Mouse (Mus musculus) cerebellum, adult 9-11 months (tissue): Measurements from ENCODE around the gene Cpe.

ENCODE experiments used
- DNase-seq: peaks from one replicate; pipeline ENCODE4 v3.0.0; 2022

Gene Cpe

DNA sequence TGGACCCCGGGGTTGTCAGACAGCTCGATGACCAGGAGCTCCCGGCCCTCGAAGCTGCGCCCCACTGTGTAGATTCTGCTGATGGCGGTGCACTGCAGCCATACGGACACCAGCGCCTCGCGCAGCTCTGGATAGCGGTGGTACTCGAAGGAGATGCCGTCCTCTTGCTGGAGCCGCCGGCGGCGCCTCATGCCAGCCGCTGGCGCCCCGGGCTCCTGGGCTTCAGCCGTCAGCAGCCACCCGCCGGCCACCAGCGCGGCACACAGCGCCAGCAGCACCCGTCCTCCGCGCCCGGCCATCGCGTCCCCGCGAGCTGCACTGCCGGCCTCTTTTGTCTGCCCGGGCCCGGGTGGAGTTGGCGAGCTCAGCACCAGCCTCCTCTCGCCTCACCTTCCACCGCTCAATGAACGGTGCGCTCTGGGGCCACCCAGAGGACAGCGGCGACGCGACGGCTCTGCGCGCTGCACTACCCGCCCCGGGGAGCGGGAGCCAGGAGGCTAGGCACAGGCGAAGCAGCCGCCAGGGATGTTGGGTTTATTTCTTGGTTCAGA is at the start of gene Cpe:
Gene Cpe (minus strand): TSS at position 404 of the 551 bp plus-strand sequence.
- peak; percentile 94 for DNase-seq

DNA sequence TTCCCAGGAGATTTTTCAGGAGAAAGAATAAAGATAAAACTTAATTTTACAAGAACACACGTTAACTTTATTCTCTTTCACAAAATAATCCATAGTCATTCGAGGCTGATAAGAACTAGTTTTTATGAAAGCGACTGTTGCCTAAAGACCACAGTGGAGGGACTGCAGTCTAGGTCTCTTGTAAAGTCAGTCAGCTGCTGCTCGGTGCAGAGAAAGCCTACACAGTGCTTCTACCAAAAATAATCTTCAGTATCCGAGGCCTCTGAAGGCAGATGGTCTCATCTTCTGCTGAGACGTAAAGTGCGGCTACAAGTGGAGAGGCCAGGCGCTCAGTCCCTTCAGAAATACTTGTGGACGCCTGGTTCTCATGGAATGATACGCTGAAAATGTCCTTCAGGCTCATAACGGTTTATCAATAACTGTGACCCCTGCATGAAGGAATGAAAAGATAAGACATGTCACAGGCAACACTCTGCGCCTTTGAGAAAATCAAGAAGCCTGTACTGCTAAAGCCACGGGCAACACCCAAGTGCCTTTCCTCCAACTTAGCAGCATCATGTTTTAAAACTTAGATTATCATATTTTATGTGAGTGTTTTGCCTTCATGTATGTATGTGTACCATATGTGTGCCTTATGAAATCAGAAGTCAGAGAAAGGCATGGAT is 47.8 kb upstream of the Cpe start:
- no peak for DNase-seq

DNA sequence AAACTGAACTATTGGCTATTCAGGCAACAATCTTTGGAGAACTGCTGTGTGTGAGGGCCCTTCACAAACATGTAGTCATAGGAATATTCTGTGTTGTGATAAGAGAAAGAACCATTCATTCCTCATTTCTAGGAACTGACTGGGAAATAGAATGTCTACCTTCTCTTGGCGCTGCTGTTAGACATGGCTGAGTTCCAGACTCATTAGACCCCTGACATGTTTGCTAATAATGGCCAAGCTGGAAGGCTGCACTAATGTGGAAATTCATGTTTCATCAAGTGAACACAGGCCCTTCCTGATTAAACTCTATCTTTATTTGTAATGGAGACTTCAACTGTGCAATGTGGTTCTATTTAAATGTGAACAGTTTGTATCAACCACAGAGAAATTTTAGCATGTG is 46.1 kb upstream of the Cpe start:
- no peak for DNase-seq

GRCm38 (mm10) chr8:64736767-64737323 is 44.0 kb upstream of the Cpe start:
- no peak for DNase-seq

DNA sequence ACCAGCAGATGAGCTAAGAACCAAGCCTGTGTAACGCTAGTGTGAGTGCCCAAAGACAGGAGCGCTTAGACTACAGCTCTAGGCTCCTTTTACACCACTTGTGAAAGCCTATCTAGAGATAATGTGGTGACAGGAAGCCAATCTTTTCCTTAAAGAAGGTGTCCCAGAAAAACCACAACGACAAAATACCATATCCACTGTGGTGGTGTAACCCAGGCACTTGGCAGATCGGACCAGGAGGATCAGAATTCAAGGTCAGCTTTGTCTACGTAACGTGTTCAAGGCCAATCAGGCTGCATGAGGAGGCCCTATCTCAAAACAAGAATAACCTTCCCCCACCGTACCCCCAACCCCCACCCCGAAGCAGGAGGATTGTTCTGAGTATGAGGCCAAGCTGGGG is 42.3 kb upstream of the Cpe start:
- DNase-seq, result peak; percentile 5

- peak; percentile 99 for DNase-seq
Observed at GRCm38 (mm10) chr8:64733271-64733943, 40.6 kb upstream of the Cpe start, which contains the start of gene Msmo1. Gene Msmo1, minus strand, starts transcription at chr8:64733792.

DNA sequence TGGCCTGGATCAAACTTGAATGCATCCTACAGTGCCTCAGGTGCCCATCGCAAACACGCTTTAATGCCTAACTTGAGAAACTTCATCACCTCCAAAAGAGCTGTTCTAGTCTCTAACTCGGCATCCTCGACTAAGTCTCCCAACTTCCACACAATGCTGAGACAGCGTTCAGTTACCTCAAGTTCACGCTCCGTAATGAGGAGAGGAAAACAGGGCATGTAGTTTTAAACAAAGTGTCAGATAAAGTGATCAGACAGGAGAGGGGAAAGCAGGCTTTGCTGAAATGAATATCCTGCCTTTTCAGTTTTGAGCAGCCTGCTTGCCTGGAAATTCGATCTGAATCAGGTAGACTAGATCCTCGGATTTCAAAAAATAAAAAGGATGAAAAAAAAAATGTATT is 39.7 kb upstream of the Cpe start:
- no peak for DNase-seq

DNA sequence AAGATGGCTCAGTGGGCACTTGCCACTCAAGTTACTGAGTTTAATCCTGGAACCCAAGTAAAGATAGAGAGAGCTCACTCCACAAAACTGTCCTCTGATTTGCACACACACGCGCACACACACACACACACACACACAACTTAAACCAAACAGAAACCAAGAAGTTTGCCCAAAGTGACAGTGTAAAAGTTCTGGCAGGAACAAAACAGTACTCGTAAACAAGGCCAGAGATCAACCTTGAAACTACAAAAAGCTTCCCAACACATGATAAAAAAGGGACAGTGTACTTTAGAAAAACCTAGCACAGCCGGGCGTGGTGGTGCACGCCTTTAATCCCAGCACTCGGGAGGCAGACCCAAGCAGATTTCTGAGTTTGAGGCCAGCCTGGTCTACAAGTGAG is 35.3 kb upstream of the Cpe start:
- no peak for DNase-seq

- no peak for DNase-seq
Observed at GRCm38 (mm10) chr8:64726190-64726695, 33.4 kb upstream of the Cpe start.

- no peak for DNase-seq
Observed at GRCm38 (mm10) chr8:64723206-64723605, 30.4 kb upstream of the Cpe start.

- no peak for DNase-seq
Observed at GRCm38 (mm10) chr8:64717868-64718267, 25.0 kb upstream of the Cpe start.

GRCm38 (mm10) chr8:64712499-64712898 is 19.6 kb upstream of the Cpe start:
- DNase-seq, result no peak

DNA sequence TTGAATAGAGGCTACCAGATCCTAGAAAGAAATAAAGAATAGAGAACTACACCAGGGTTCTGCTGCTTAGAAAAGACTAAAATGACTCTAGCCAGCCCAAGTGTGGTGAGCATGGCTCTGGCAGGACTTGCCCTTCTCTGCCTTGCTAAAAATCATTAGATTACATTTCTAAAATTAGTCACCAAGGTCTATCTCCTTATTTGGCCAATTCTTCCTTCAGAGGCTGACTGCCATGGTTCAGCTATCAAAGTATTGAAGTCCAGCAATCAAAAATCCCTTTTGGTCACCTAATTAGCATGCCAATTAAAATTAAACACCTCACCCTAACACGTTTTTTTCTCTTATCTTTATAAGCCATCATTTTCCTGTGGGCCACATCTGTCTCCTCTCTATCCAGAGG is 18.7 kb upstream of the Cpe start:
- DNase-seq, result no peak

DNA sequence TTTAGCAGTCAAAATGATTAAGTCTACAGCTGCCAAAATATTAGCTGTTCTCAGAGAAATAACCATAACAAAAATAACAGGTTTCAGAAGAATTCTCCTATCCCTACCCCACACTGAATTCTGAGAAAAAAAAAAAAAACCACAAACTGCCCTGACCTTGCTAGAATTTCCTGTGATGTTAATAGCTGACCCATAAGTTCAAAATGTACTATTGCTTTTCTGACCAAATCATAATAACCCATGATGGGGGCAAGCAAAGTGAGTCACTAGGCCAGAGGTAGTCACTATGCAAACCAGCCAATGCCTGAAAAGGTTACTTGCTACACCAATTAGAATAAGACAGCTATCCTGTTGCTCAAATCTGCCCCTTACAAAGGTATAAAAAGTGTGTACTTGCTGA is 14.6 kb upstream of the Cpe start:
- no peak for DNase-seq

DNA sequence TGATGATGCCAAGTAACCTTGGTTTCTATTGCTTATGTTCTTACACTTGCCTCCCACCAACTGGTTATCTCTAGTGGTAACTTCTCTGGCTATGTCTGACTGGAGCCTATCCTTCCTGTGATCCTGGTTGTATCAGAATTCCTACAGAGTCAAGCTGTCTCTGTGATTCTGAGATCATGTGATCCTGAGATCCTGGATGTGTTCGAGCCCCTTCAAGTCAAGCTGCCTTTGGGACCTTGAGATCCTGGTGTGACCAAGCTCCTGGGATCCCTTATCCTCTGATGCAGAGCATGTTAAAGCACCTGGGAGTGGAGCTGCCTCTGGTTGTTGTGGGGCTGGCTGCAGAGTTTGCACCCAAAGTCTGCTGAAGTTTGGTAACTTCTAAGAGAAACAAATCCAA is 10.3 kb upstream of the Cpe start:
- no peak for DNase-seq

DNA sequence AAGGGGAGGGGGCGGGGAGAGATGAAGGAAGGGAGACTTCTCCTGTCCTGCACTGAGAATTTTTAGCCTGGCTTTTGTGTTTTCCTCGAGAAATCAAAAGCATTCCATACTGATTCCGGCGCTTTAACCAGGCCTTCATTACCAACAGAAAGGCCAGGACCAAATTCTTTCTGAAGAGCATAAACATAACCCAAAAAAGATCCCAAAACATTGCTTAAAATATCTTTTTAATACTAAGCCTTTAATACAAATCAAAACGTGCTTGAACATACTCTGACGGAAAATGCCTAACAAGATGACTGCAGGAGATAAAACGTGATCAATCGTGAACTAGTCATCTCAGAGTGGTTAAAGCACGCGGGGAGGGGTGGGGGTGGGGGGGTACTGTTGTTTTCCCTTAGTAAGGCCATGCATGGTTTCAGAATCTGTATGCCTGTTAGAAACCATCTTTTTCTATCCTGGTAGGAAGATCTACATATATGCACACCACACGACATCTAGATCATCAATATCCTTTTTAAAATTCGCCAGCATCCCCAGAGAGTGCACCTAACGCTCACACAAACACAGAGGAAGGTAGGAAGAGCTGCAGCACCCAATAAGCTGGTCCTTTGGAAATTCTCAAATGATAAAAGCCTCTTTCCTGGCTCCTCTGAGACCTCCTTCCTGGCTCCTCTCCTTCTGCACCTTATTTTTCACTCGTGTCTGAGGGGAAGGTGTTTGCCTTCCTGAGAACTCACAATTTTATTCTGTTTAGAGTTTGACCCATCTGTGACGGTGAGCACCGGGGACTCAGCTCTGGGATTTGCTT is 1.1 kb downstream of the Cpe start:
- DNase-seq, result peak; percentile 48

GRCm38 (mm10) chr8:64690845-64691244 is 2.0 kb downstream of the Cpe start:
- DNase-seq, result peak; percentile 31

DNA sequence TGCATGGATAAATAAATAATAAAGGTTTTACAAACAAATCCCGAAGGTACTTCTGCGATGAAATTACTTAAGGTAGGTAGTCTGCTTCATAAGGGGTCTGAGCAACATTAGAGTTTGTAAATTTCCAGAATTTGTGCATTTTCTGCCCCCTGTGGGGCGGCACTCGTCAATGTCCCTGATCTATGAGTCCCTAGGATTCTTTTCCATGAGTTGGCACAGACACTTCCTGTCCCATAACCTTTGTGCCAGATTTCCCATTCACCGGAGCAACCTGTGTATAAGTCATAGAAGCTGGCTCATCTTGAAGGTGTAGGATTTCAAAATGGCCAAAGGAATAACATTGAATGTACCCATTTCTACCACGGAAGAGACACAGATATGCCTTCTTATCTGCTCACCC is 2.5 kb downstream of the Cpe start:
- DNase-seq, result no peak

GRCm38 (mm10) chr8:64688741-64689140 is 4.1 kb downstream of the Cpe start:
- no peak for DNase-seq

DNA sequence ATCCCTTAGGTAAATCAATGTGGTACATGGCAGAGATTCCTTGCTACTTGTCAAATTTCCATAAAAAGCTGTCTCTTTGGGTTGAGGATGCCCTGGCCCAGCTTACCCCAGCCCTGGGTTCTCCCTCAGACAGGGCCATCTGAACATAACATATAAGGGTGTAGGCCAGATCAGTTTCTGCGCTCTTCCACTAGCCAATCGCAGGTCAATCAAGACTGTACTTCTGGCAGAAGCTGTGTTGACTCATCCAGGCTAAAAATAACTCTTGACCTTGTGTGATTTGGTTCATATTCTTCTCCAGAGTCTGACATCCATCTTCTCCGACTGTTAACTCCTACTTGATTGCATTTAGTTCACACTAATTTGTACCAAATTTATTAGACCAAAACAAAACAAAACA is 4.7 kb downstream of the Cpe start:
- peak; percentile 24 for DNase-seq

DNA sequence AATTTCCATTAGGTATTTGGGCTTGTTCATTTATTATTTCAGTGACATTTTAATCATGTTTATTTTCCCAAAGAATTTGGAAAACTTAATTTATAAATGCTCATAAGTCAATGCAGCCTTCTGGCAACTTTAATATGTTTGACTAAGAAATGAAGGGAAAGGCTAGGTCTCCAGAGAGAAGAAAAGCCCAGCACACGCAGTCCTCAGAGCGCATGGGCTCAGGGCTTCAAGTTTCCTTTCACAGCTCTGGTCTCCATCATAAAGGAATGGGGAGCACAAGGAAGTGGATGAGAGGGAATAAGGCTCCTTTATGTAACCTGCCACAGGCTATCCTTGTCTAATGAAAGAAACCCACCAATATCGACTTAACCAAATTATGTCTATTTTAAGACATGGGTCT is 10.4 kb downstream of the Cpe start:
- DNase-seq, result no peak

DNA sequence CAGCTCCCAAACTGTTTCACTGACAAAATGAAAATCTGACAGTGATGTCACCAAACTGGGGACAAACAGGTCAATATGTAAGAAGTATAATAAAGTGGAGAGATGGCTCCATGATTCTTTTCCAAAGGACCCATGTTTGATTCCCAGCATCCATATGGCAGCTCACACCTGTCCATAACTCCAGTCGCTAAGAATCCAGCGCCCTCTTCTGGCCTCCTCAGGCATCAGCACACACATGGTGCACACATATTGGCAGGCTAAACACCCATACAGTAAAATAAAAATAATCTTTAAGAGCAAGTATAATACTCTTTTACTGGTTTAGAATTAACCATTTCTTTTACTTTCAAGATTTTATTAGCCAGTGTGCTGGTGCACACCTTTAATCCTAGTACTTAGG is 16.5 kb downstream of the Cpe start:
- no peak for DNase-seq

DNA sequence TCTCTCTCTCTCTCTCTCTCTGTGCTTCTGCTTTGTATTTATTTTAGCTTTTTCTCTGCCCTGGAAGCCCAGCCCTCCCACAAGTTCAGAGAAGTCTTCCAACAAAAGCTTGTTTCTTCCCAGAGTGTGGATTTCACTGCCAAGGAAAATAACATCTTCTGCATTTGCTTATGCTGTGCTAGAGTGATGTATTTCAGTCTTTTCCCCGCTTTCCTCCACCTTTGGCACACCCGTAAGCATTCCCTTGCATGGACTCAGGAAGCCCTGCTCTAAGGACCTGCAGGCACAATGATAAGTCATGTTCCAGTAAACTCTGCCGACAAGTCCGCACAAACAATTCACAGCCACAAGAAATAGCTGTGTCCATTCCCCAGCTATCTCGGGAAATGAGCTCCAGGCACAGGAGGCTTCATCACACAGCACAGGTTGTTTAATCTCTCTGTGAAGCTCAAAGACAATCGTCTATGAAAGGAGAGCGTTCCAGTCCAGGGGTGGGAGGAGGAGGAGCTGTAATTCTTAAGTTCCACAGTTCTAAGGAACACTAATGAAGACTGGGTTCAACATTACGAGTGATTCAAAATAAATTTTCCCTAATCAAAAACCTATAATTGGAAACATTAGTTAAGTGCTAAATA is 17.8 kb downstream of the Cpe start:
- no peak for DNase-seq
